Mouse (Mus musculus) 3134 (cell line): ENCODE measurements around the gene 5730522E02Rik.

Source experiments
- DNase-seq: peaks from one replicate; pipeline ENCODE4 v3.0.0-alpha.2; 2011; ENCODE audit warnings: low spot score; ENCODE audit not compliant: insufficient read length; ENCODE audit errors: extremely low read depth

The 5730522E02Rik gene

GRCm38 (mm10) chr11:25704332-25705168, 506.0 kb downstream of the 5730522E02Rik start:
- no peak for DNase-seq

- DNase-seq, result no peak
Measured at GRCm38 (mm10) chr11:25702791-25703190, 507.8 kb downstream of the 5730522E02Rik start.

GRCm38 (mm10) chr11:25697508-25698193, 512.9 kb downstream of the 5730522E02Rik start:
- no peak for DNase-seq

GRCm38 (mm10) chr11:25696168-25696567, 514.4 kb downstream of the 5730522E02Rik start:
- no peak for DNase-seq

GRCm38 (mm10) chr11:25684731-25685130, 525.8 kb downstream of the 5730522E02Rik start:
- DNase-seq, result no peak

GRCm38 (mm10) chr11:25679856-25680255, 530.7 kb downstream of the 5730522E02Rik start:
- DNase-seq, result no peak

- no peak for DNase-seq
Measured at GRCm38 (mm10) chr11:25674194-25674593, 536.4 kb downstream of the 5730522E02Rik start.

- DNase-seq, result no peak
Measured at GRCm38 (mm10) chr11:25670018-25670417, 540.5 kb downstream of the 5730522E02Rik start.

- no peak for DNase-seq
Measured at GRCm38 (mm10) chr11:25664562-25665104, 545.9 kb downstream of the 5730522E02Rik start.

GRCm38 (mm10) chr11:25646282-25646681, 564.3 kb downstream of the 5730522E02Rik start:
- no peak for DNase-seq

- no peak for DNase-seq
Measured at GRCm38 (mm10) chr11:25644767-25645622, 565.6 kb downstream of the 5730522E02Rik start.

GRCm38 (mm10) chr11:25606886-25607285, 603.7 kb downstream of the 5730522E02Rik start:
- no peak for DNase-seq

GRCm38 (mm10) chr11:25600030-25600429, 610.5 kb downstream of the 5730522E02Rik start:
- no peak for DNase-seq

- no peak for DNase-seq
Measured at GRCm38 (mm10) chr11:25595303-25595702, 615.3 kb downstream of the 5730522E02Rik start.

GRCm38 (mm10) chr11:25594780-25595179, 615.8 kb downstream of the 5730522E02Rik start:
- no peak for DNase-seq

- no peak for DNase-seq
Measured at GRCm38 (mm10) chr11:25592268-25592667, 618.3 kb downstream of the 5730522E02Rik start.

GRCm38 (mm10) chr11:25590215-25590614, 620.3 kb downstream of the 5730522E02Rik start:
- DNase-seq, result no peak

GRCm38 (mm10) chr11:25589509-25589908, 621.1 kb downstream of the 5730522E02Rik start:
- no peak for DNase-seq

GRCm38 (mm10) chr11:25574129-25574465, 636.5 kb downstream of the 5730522E02Rik start:
- no peak for DNase-seq

GRCm38 (mm10) chr11:25573408-25574128, 637.0 kb downstream of the 5730522E02Rik start:
- DNase-seq, result no peak
